In genomic region chr11:84918425-84918824, GRCm38 (mm10) we compare ENCODE assay signal across 8 mouse cellular contexts. TPM values are rescaled to one million over a fixed set of nuclear protein-coding genes. Genes with fewer than 3 reads are reported as not detected.
A peak's percentile ranks its signal among the peaks of the same experiment; 100 is the strongest.
DNase-seq lines count a peak whose midpoint lies in the region; ATAC-seq and TF ChIP-seq lines count a peak whose summit lies in the region.

No protein-coding gene starts in this region.

- WGBS in heart, embryonic 12.5 days: 8% methylated on average over 16 of the region's 16 CpGs
- 4% methylated on average over 16 of the region's 16 CpGs for WGBS in kidney, postnatal 0 days
- WGBS in liver, embryonic 11.5 days: 7% methylated on average over 16 of the region's 16 CpGs

- peak; percentile 97 for TF ChIP-seq CTCF in bone marrow macrophage, adult 2 months (IDR thresholded peaks at IDR 0.05; ENCODE audit: low read depth, low read length)
- peak; percentile 94 for TF ChIP-seq CTCF in kidney, postnatal 0 days (IDR thresholded peaks at IDR 0.05; ENCODE audit: low read depth)

- peak; percentile 91 for DNase-seq in B cell, adult 2 months
- DNase-seq in kidney, postnatal 0 days (ENCODE audit: low spot score): peak; percentile 83
- peak; percentile 84 for DNase-seq in liver, embryonic 11.5 days (ENCODE audit: low spot score)
- peak; percentile 89 for DNase-seq in naive thymus-derived CD4-positive, alpha-beta T cell, adult 2 months (ENCODE audit: low read depth)
- DNase-seq in splenic B cell, adult 2 months (ENCODE audit: low read depth, low spot score): peak; percentile 88

- H3K9me3 ChIP-seq in erythroblast, embryonic 14.5 days (ENCODE audit: control insufficient read depth, low read length): no peaks in the 10 kb centered on the region
- H3K9me3 ChIP-seq in heart, embryonic 12.5 days (replicated peaks): no peaks in the 10 kb centered on the region
- H3K9me3 ChIP-seq in kidney, postnatal 0 days (replicated peaks; ENCODE audit: low read length): no peaks in the 10 kb centered on the region
- H3K9me3 ChIP-seq in liver, embryonic 11.5 days (ENCODE audit: control insufficient read depth, low read length): no peaks in the 10 kb centered on the region

- TF ChIP-seq POLR2A in bone marrow macrophage, adult 2 months (IDR thresholded peaks at IDR 0.05; ENCODE audit: borderline replicate concordance, low read depth, low read length): no peak

- H3K9ac ChIP-seq in heart, embryonic 12.5 days: no peak overlapping the region
- no peak overlapping the region for H3K9ac ChIP-seq in kidney, postnatal 0 days (ENCODE audit: low read depth, low read length)
- H3K9ac ChIP-seq in liver, embryonic 11.5 days (ENCODE audit: low read depth, low read length): 0 out of 2 replicates have a peak overlapping the region, but pooled peaks have one; percentile 41

- no peaks in the 10 kb centered on the region for H3K4me1 ChIP-seq in bone marrow macrophage, adult 2 months (ENCODE audit: control insufficient read depth, insufficient read depth, low read length)
- peaks cover 50% of the 10 kb centered on the region for H3K4me1 ChIP-seq in erythroblast, embryonic 14.5 days (ENCODE audit: control insufficient read depth)
- H3K4me1 ChIP-seq in heart, embryonic 12.5 days (replicated peaks): peaks cover 10% of the 10 kb centered on the region; the same call in 1 of the 2 replicates
- H3K4me1 ChIP-seq in kidney, postnatal 0 days (replicated peaks; ENCODE audit: insufficient read depth, low read length): no peaks in the 10 kb centered on the region
- H3K4me1 ChIP-seq in liver, embryonic 11.5 days (replicated peaks; ENCODE audit: control insufficient read depth, insufficient read depth, low read length): peaks cover 5% of the 10 kb centered on the region

- H3K36me3 ChIP-seq in erythroblast, embryonic 14.5 days (ENCODE audit: control insufficient read depth): peaks cover 14% of the 10 kb centered on the region
- peaks cover 8% of the 10 kb centered on the region for H3K36me3 ChIP-seq in heart, embryonic 12.5 days
- H3K36me3 ChIP-seq in kidney, postnatal 0 days (ENCODE audit: insufficient read depth, low read length): no peaks in the 10 kb centered on the region
- no peaks in the 10 kb centered on the region for H3K36me3 ChIP-seq in liver, embryonic 11.5 days (ENCODE audit: control insufficient read depth, insufficient read depth, low read length)
- no peaks in the 10 kb centered on the region for H3K36me3 ChIP-seq in splenic B cell, adult 2 months (ENCODE audit: control insufficient read depth, insufficient read depth, low read length, poor library complexity, severe bottlenecking)

- no peak overlapping the region for H3K27ac ChIP-seq in bone marrow macrophage, adult 2 months (ENCODE audit: insufficient read depth, low read depth, low read length)
- no peak overlapping the region for H3K27ac ChIP-seq in heart, embryonic 12.5 days (ENCODE audit: poor library complexity, severe bottlenecking)
- no peak overlapping the region for H3K27ac ChIP-seq in kidney, postnatal 0 days
- no peak overlapping the region for H3K27ac ChIP-seq in liver, embryonic 11.5 days (ENCODE audit: low read depth, low read length)

- peak overlapping the region; percentile 46 for H3K4me2 ChIP-seq in heart, embryonic 12.5 days
- peak overlapping the region; percentile 40 for H3K4me2 ChIP-seq in kidney, postnatal 0 days (ENCODE audit: low read length)
- peak overlapping the region; percentile 51 for H3K4me2 ChIP-seq in liver, embryonic 11.5 days

- no peak overlapping the region for H3K4me3 ChIP-seq in bone marrow macrophage, adult 2 months (ENCODE audit: insufficient read depth, low read length)
- H3K4me3 ChIP-seq in erythroblast, embryonic 14.5 days (replicated peaks): peak overlapping the region; percentile 33
- H3K4me3 ChIP-seq in heart, embryonic 12.5 days: 0 out of 2 replicates have a peak overlapping the region, but pooled peaks have one; percentile 2
- no peak overlapping the region for H3K4me3 ChIP-seq in kidney, postnatal 0 days (replicated peaks; ENCODE audit: low read depth, low read length)
- H3K4me3 ChIP-seq in liver, embryonic 11.5 days (ENCODE audit: low read depth, low read length): no peak overlapping the region

- ATAC-seq in heart, embryonic 12.5 days (ENCODE audit: insufficient number of reproducible peaks, low FRiP score): peak; percentile 70; the same call in 1 of the 2 replicates
- peak; percentile 72; the same call in 1 of the 2 replicates for ATAC-seq in kidney, postnatal 0 days (replicated peaks; ENCODE audit: low FRiP score, low read depth)
- ATAC-seq in liver, embryonic 11.5 days (replicated peaks; ENCODE audit: low FRiP score): peak; percentile 80

- H3K27me3 ChIP-seq in erythroblast, embryonic 14.5 days (ENCODE audit: control insufficient read depth): peaks cover 3% of the 10 kb centered on the region; the same call in 1 of the 2 replicates
- no peaks in the 10 kb centered on the region for H3K27me3 ChIP-seq in heart, embryonic 12.5 days (replicated peaks)
- no peaks in the 10 kb centered on the region for H3K27me3 ChIP-seq in kidney, postnatal 0 days (ENCODE audit: insufficient read depth, low read length)
- H3K27me3 ChIP-seq in liver, embryonic 11.5 days (replicated peaks; ENCODE audit: control insufficient read depth, insufficient read depth, low read length): no peaks in the 10 kb centered on the region
- no peaks in the 10 kb centered on the region for H3K27me3 ChIP-seq in splenic B cell, adult 2 months (ENCODE audit: control insufficient read depth, insufficient read depth, low read length, poor library complexity, severe bottlenecking)

RNA-seq across cellular contexts. Expression of gene Znhit3, which starts 2.3 kb away (rescaled TPM):
- 12.1 and 15.0 TPM in 2 replicates for polyA plus RNA-seq in bone marrow macrophage, adult 2 months (2012; ENCODE audit: insufficient read depth, insufficient read length, missing spikeins)
- 0.20 and 0.47 TPM in 2 replicates for polyA plus RNA-seq in erythroblast, embryonic 14.5 days (2012)
- 33.8 and 37.1 TPM in 2 replicates for polyA plus RNA-seq in heart, embryonic 12.5 days (2016; fragmentation: Nextera tagmentation; extraction: Ambion mirVana)
- polyA plus RNA-seq in kidney, postnatal 0 days (2015; fragmentation: Nextera tagmentation; extraction: Ambion mirVana): 45.2 and 47.5 TPM in 2 replicates
- 85.8 and 91.9 TPM in 2 replicates for polyA plus RNA-seq in liver, embryonic 11.5 days (2014; fragmentation: Nextera tagmentation; extraction: Ambion mirVana)

RNA-seq across cellular contexts. Expression of gene Pigw, which starts 38.3 kb away (rescaled TPM):
- polyA plus RNA-seq in bone marrow macrophage, adult 2 months (2012; ENCODE audit: insufficient read depth, insufficient read length, missing spikeins): 2.6 and 4.0 TPM in 2 replicates
- 0.11 and 0.14 TPM in 2 replicates for polyA plus RNA-seq in erythroblast, embryonic 14.5 days (2012)
- 2.9 and 3.4 TPM in 2 replicates for polyA plus RNA-seq in heart, embryonic 12.5 days (2016; fragmentation: Nextera tagmentation; extraction: Ambion mirVana)
- 2.7 and 2.9 TPM in 2 replicates for polyA plus RNA-seq in kidney, postnatal 0 days (2015; fragmentation: Nextera tagmentation; extraction: Ambion mirVana)
- polyA plus RNA-seq in liver, embryonic 11.5 days (2014; fragmentation: Nextera tagmentation; extraction: Ambion mirVana): 4.4 and 5.0 TPM in 2 replicates

RNA-seq across cellular contexts. Expression of gene Myo19, which starts 38.5 kb away (rescaled TPM):
- 1.9 and 2.3 TPM in 2 replicates for polyA plus RNA-seq in bone marrow macrophage, adult 2 months (2012; ENCODE audit: insufficient read depth, insufficient read length, missing spikeins)
- 1.1 and 1.2 TPM in 2 replicates for polyA plus RNA-seq in erythroblast, embryonic 14.5 days (2012)
- polyA plus RNA-seq in heart, embryonic 12.5 days (2016; fragmentation: Nextera tagmentation; extraction: Ambion mirVana): 7.9 and 8.3 TPM in 2 replicates
- 12.6 and 13.2 TPM in 2 replicates for polyA plus RNA-seq in kidney, postnatal 0 days (2015; fragmentation: Nextera tagmentation; extraction: Ambion mirVana)
- 10.3 and 12.4 TPM in 2 replicates for polyA plus RNA-seq in liver, embryonic 11.5 days (2014; fragmentation: Nextera tagmentation; extraction: Ambion mirVana)

RNA-seq across cellular contexts. Expression of gene Car4, which starts 39.2 kb away (rescaled TPM):
- polyA plus RNA-seq in bone marrow macrophage, adult 2 months (2012; ENCODE audit: insufficient read depth, insufficient read length, missing spikeins): not detected in 2 replicates
- polyA plus RNA-seq in erythroblast, embryonic 14.5 days (2012): not detected in 2 replicates
- polyA plus RNA-seq in heart, embryonic 12.5 days (2016; fragmentation: Nextera tagmentation; extraction: Ambion mirVana): 4.3 and 4.8 TPM in 2 replicates
- 121 and 134 TPM in 2 replicates for polyA plus RNA-seq in kidney, postnatal 0 days (2015; fragmentation: Nextera tagmentation; extraction: Ambion mirVana)
- polyA plus RNA-seq in liver, embryonic 11.5 days (2014; fragmentation: Nextera tagmentation; extraction: Ambion mirVana): 13.0 and 14.2 TPM in 2 replicates

RNA-seq across cellular contexts. Expression of gene Ggnbp2, which starts 47.8 kb away (rescaled TPM):
- polyA plus RNA-seq in bone marrow macrophage, adult 2 months (2012; ENCODE audit: insufficient read depth, insufficient read length, missing spikeins): 88.5 and 105 TPM in 2 replicates
- polyA plus RNA-seq in erythroblast, embryonic 14.5 days (2012): 10.5 and 13.1 TPM in 2 replicates
- 55.5 and 57.4 TPM in 2 replicates for polyA plus RNA-seq in heart, embryonic 12.5 days (2016; fragmentation: Nextera tagmentation; extraction: Ambion mirVana)
- polyA plus RNA-seq in kidney, postnatal 0 days (2015; fragmentation: Nextera tagmentation; extraction: Ambion mirVana): 56.4 and 57.5 TPM in 2 replicates
- 78.0 and 80.2 TPM in 2 replicates for polyA plus RNA-seq in liver, embryonic 11.5 days (2014; fragmentation: Nextera tagmentation; extraction: Ambion mirVana)

Comparison
In these comparisons a context has a peak if more than half of its experiments do, and no peak if none do; other contexts are left out.
1. H3K4me3 ChIP-seq: peak in erythroblast, embryonic 14.5 days (single experiment) and heart, embryonic 12.5 days (single experiment); none in bone marrow macrophage, adult 2 months (single experiment), kidney, postnatal 0 days (single experiment) and liver, embryonic 11.5 days (single experiment).
2. Peak in every context shown above with its lines, with median percentiles within 50 percentile points of each other: DNase-seq, ATAC-seq and H3K4me2 ChIP-seq.